Mouse (Mus musculus): Measurements from ENCODE around the gene Phactr2.

- no peak for TF ChIP-seq EP300 (IDR thresholded peaks at IDR 0.05; ENCODE audit: insufficient read depth, low read depth, low read length)
- TF ChIP-seq CTCF (IDR thresholded peaks at IDR 0.05; ENCODE audit: low read depth, low read length), result no peak
- no peak for TF ChIP-seq POLR2A (IDR thresholded peaks at IDR 0.05; ENCODE audit: insufficient read depth, low read length)
These were observed 145.6 kb downstream of the Phactr2 start for GRCm38 (mm10) chr10:13328602-13329001.

Measured in ES-Bruce4 (cell line).